Mouse (Mus musculus): ENCODE data around the gene Snrpe.

The Snrpe gene

DNA sequence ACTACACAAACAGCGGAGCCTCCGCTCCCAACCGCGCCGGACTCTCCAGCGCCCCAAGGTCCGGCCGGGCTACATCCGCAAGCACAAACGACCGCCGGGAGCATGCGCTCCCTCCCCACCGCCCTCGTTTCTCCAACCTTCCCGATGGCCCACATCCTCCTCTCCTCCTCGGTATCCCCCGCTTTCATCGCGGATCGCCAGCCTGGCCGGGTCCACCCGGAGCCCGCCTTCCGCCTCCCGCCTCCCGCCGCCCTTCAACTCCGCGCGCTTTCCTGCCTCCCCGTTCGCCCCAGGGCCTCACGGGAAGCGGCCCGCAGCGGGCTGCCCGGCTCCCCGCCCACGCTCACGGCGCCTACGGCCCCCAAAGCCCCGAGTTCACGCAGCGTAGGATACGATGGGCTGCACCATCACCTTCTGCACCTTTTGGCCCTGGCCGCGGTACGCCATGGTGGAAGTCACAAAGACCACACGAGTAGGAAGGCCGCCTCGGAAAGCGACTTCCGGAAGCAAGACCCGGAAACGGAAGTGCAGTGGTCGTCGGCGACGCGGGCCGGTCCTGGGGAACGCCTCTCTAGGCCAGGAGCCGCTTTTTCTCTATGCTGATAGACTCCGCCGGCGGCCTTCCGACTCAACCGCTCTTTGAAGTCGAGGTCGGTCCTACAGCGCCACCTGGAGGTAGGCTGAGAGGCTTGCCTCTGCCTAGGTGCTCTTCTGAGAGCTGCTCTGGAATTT, at the start of gene Snrpe:
Gene Snrpe, minus strand, starts transcription at position 521 of the 732 bp plus-strand sequence.
- DNase-seq: peak; percentile 95

DNA sequence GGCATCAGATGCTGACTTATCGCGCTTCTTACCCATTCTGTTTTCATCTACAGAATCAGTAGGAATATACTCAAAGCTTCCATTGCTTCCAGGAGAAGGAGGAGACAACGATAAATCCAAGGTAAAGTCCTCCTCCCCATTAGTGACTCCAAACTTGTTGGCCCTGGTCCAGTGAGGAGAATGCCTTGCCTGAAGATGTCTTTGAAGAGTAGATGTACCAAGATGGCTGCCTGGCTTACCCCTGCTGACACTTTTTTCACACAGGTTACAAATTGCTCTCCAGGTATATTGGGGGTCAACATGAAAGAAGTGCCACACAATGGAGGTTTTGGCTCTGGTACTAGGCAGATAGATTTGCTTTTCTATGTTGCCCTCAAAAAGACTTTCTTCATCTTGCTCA, 48.8 kb upstream of the Snrpe start:
- no peak for DNase-seq

DNA sequence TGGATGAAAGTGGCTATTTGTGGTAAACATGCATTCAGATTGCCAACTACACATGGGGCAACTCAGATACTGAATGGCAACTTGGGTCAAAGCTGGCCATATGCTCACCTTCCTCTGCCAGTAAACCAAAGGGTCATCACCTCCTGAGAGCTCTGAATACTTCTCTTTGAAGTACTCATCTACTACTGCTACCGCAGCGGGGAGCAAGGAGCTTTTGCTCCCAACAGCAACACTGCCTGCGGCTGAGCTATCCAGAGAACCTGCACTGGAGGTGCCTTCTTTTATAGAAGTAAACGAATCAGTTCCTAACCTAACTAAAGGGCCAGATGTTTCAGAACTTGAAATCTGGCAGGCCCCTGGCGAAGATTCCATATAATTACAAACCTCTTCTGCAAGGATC, 46.7 kb upstream of the Snrpe start:
- DNase-seq: no peak

DNA sequence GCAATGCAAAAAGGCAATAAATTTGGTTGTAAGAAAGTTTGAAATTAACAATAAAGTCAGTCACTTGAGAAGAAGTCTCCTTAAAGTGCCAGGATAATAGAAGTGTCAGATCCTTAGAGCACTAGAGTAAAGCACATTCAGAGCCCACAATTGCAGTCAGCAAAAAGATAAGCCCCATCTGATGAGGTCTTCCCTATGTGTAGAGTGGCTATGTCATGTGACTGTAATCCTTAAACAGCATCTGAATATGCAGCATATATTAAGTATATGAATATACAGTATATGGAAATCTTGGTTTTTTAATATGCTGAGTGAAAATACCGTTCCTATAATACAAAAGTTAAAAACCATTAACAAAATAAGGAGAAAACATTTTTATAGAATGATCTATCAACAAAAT, 42.9 kb upstream of the Snrpe start:
- no peak for DNase-seq

DNA sequence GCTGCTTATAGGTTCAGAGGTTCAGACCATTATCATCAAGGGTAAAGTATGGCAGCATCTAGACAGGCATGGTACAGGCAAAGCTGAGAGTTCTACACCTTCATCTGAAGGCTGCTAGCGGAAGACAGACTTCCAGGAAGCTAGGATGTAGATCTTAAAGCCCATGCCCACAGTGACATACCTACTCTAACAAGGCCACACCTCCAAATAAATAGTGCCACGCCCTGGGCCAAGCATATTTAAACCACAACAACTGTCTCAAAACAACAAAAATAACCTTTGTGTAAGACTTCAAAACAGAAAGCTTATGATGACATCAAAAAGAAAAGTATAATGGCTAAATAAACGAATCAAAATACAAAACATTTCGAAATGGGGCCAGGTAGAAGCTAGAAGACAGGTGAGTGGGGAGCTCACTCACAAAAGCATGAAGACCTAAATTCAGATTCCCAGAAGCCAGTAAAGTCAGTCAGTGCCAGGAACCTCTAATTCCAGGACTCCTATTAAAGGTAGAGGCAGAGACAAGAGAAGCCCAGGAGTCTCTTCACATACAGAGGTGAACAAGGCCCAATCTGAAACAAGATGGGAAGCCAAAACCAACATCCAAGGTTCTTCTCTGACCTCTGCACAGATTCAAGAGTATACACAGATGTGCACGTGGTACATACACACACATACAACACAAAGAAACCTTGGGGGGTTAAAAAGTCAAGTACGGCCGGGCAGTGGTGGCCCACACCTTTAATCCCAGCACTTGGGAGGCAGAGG, 40.4 kb upstream of the Snrpe start:
- no peak for DNase-seq

DNA sequence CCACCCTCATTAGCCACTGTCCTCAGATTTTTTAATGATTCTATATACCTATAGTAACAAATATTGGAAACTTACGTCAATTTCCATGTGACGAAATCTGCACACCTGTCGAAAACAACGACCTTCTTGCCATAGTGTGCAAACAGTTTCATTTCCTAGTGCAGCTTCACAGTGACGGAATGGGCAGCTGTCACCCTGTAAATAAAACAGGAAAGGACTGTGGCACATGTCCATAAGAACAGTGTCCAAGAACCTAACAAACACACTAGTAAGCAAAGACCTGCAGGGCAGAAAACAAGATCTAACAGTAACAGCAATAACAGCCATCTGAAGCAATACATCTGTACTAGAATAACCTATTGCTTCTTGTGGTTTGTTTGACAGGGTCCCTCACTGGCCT, 35.6 kb upstream of the Snrpe start:
- no peak for DNase-seq

DNA sequence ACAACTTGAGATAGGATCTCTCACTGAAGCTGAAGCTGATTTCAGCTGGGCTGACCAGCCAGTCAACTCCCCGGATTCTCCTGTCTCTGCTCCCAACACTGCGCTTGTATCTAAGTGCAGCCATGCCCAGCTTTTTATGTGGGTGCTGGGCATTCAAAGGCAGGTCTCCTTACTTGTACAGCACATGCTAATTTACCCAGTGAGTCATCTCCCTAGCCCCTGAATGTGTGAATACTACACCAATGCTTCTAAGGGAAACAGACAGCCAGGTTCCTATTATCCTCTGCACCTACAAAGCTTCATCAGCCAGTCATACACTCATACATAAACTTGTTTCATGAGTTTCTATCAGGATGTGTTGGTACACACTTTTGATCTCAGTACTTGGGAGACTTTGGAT, 31.1 kb upstream of the Snrpe start:
- no peak for DNase-seq

DNA sequence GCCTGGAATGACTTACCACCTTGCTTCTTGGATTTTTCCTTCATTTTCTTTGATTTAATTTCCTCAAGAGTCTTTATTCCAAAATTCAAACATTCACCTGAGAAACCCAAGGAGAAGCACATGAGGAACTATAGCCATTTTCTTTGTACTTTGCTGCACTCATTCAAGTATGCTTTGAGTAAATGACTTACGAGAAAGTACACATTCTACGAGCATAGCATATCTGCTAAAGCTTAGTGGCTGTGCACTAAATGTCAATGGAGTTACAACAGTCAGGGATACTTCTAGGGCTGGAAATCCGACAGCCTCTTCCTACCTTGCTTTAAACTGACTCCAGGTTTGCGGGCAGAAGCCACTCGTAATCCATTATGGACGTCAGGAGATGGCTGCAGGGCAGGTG, 28.4 kb upstream of the Snrpe start:
- no peak for DNase-seq

DNA sequence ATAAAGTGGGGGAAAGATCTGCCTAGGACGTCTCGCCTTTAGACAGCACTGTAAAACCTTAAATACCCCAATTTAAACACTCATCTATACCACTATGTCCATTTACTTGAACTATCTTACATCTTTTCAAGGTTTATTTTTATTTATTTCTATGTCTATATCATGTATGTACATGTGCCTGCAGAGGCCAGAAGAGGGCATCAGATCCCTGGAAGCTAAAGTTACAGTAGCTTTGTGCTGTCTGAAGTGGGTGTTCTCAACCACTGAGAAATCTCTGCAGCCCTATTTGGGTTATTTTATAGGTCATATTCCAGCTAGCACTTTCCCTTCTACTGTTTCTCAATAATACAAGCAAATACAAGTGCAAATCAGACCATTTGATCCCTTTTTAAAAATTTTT, 22.1 kb upstream of the Snrpe start:
- DNase-seq: no peak

GRCm38 (mm10) chr1:133625052-133625451, 15.0 kb upstream of the Snrpe start:
- no peak for DNase-seq

- DNase-seq: no peak
Measured at GRCm38 (mm10) chr1:133618311-133618710, 8.2 kb upstream of the Snrpe start.

DNA sequence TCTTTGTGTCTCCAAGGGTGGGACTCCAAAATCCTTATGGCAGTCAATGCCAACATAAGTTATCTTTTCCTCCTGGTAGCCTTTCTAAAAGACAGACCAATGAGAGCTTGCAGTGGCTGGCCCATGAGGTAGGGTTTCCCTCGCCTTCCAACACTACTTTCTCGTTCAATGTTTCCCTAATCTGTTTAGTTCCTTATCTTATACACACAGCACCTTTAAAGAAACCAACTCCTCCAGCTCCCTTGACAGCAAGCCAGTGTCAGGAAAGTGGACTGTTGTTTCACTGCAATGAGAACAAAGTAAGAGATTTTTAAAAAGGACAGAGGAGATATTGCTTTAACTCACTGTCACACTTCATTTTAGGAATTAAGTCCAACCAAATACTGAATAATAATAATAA, 7.8 kb upstream of the Snrpe start:
- DNase-seq: no peak

- no peak for DNase-seq
Measured at GRCm38 (mm10) chr1:133613817-133614216, 3.7 kb upstream of the Snrpe start.

- no peak for DNase-seq
Measured at GRCm38 (mm10) chr1:133611436-133611835, 1.3 kb upstream of the Snrpe start.

GRCm38 (mm10) chr1:133610601-133611000, 510 bp upstream of the Snrpe start:
- DNase-seq: no peak

DNA sequence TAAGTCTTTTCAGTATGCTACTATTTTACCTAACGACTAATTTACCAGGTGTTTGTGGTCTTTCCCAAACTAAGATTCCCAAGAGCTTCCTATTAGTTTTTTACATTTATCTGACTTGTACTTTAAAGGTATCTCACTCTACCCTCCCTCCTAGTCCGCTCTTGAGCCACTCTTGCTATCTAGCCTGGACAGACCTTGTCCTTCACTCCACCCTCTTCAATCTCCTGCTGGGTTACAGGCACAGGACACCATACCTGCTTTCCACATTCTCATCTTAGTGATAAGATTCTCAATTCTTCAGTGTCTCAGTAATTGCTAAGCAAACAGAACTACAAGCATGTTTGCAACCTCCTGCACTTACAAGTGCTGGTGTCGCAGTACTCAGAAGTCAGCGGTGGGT, 6.9 kb downstream of the Snrpe start:
- no peak for DNase-seq

GRCm38 (mm10) chr1:133596298-133597007, 13.6 kb downstream of the Snrpe start:
- no peak for DNase-seq

- no peak for DNase-seq
Measured at GRCm38 (mm10) chr1:133585995-133586537, 24.0 kb downstream of the Snrpe start.

- DNase-seq: no peak
Measured at GRCm38 (mm10) chr1:133571293-133571692, 38.8 kb downstream of the Snrpe start.

All from kidney, adult 18-20 months (tissue).